Mouse (Mus musculus): ENCODE results near the gene Irak4.

Irak4 gene

GRCm38 (mm10) chr15:94543409-94544051 lies at the start of gene Irak4, which contains the start of gene Pus7l:
Gene Irak4, plus strand, starts transcription at chr15:94543643.
Gene Pus7l, minus strand, starts transcription at chr15:94543547.
- peak; percentile 88 for DNase-seq (ENCODE audit: low read depth, low spot score)

GRCm38 (mm10) chr15:94494445-94494844 lies 49.0 kb upstream of the Irak4 start:
- no peak for DNase-seq (ENCODE audit: low read depth, low spot score)

DNA sequence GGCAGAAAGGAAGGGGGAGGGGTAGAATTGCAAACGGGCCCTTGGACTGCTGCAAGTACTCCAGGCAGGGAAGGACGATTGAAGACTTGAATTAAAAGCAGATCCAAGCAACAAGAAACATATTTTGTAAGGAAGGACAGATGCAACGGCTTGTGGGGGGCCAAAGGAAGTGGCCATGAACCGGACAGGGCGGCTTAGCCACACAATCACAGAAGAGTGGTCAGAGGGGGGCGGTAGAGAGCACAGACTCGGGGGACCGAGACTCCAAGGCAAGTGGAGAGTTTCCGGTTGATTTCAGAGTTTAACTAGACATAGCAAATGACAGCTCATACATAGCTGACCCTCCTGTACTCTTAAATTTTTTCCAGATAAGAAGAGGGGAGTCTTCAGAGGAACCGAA lies 47.5 kb upstream of the Irak4 start:
- DNase-seq (ENCODE audit: low read depth, low spot score), result no peak

DNA sequence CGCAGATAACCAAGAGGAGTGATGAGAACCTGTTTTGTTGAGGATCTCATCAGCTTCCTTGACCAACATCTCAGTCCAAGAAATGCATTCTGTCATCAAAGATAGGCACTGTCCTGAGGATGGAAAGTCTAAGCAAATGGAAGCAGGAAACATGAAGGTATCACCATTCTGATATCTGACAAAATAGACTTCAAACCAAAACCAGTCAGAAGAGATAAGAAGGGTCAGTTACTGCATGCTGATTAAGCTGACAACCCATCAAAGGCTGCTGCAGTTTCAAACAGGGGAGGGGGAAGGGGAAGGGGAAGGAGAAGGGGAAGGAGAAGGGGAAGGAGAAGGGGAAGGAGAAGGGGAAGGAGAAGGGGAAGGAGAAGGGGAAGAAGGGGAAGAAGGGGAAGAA lies 44.2 kb upstream of the Irak4 start:
- DNase-seq (ENCODE audit: low read depth, low spot score), result no peak

DNA sequence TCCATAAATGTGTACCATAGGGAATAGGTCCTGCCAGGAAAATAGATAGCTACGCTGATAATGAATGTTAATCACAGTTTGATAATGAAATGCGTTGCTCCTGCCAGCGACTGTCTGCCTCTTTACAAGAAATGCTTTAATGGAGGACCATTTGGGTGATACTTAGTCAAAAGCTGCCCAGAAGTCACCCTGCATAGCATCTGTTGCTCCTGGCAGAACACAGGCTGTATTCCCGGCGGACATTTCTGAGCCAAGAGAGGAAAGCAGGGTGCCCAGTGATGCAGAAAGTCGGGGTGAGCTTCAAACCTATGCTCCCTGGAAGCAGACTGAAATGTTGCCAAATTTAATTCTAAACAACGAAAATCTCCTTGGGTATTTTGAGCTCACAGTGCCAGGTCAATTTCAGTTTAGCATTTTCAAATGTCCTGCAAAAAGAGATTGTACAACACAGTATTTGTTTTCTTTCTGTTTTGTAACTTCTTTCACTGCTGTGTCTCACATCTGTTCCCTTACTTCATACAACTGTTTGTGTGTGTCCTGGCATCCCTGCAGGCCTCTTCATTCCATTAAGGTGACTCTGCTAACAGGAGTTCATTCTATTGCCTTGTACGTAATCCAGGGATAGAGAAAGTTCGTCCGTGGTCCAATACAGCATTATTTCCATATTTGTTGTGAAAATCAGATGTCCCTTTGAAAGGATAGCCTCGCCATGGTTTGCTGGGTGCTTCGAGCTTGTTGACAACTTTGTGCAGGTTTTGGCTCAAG lies 39.8 kb upstream of the Irak4 start:
- DNase-seq (ENCODE audit: low read depth, low spot score), result no peak

- DNase-seq (ENCODE audit: low read depth, low spot score), result no peak
Observed at GRCm38 (mm10) chr15:94517913-94518491, 25.4 kb upstream of the Irak4 start.

DNA sequence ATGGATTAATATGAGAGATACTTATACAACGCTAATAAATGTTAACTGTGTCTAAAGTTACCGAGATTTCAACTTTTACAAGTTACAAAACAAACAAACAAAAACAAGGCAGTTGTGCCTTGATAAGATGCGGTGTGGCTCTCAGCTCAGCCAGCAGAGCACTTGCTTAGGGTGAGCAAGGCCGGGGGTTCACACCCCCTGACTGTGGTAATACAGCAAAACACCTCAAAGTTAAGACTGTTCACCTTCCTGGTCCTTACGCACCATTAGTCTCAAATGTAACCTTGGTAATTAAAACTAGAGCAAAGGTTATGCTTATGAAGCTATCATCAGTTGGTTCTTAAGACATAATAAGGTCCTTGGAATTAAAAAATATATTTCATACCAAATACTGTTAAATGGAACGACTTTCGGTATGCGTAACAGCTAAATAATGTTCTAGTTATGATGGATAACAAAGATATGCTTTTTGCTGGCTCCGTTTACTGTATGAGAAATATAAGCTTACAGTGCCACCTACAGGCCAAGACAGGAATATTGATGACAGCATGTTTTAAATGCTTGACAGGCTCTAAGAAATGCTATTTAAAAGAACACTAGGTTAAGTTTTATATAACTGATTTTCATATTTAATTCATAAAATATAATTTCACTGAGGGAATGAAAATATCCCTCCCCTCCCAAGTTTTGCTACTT lies 23.1 kb upstream of the Irak4 start:
- peak; percentile 63 for DNase-seq (ENCODE audit: low read depth, low spot score)

- DNase-seq (ENCODE audit: low read depth, low spot score), result no peak
Observed at GRCm38 (mm10) chr15:94520959-94521358, 22.5 kb upstream of the Irak4 start.

DNA sequence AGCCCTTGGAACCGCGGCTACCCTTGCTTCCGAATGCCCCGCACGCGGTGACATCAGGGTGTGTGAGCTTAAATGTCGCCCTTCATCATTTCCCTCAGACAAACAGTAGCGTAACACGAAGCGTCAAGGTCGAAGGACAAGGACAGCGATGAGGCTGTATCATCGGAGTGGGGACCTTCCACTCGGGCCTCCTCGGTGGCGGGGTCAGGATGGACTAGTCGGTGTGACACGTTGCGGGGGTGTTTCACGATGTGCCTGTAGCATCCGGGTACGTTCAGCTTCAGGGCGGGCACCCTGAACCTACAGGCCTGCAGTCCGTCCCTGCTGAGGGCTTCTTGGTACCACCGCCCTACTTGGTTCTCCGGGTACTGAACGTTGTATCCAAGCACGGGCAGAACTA lies 20.2 kb upstream of the Irak4 start:
- no peak for DNase-seq (ENCODE audit: low read depth, low spot score)

- no peak for DNase-seq (ENCODE audit: low read depth, low spot score)
Observed at GRCm38 (mm10) chr15:94524956-94525355, 18.5 kb upstream of the Irak4 start.

DNA sequence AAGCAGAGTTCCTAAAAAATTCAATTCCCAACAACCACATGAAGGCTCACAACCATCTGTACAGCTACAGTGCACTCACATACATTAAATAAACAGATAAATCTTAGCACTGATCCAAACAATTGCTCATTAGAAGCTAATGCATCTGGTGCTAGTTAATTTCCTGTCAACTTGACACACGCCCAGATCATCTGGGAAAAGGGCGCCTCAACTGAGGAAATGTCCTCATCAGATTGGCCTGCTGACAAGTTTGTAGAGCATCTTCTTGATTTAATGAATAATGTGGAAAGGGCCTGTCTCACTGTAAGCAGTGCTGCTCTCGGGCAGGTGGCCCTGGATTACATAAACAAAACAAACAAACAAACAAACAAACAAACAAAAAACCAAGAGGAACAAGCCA lies 12.9 kb upstream of the Irak4 start:
- DNase-seq (ENCODE audit: low read depth, low spot score), result no peak

DNA sequence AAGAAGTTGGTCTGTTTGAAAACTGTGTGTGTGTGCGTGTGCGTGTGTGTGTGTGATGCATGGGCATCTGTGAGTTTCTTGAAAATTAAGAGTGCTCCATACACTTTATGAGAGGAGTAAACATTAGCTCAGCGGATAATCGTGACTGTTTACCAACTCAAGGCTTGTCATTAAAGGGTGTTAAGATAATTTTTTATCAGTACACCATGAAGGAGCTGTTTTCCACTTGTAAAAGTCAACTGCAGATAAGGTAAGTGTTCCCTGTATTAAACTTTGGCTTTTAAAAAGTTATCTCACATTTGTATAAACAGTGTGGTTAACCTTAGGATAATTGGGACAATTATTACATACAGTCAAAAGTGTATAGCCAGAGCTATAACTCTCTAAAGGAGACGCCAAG lies 11.1 kb upstream of the Irak4 start:
- DNase-seq (ENCODE audit: low read depth, low spot score), result no peak

DNA sequence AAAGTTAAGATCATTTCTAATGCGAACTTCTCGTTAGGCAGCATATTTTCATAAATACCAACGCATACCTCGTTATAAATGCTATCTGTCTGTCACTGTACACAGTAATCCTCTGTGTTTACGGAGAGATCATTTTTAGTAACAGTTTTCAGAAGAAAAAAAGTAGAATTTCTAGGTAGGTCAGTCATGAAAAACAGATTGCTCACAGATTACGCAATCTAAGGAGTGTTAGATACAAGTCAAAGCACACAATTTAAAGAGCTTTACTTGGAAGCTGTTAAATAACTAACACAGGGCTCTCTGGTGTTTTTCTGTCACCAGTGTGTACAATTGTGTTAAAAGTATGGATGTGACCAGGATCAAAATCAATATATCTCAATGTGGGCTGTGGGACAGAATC lies 10.5 kb upstream of the Irak4 start:
- no peak for DNase-seq (ENCODE audit: low read depth, low spot score)

GRCm38 (mm10) chr15:94535521-94535920 lies 7.9 kb upstream of the Irak4 start:
- DNase-seq (ENCODE audit: low read depth, low spot score), result no peak

- no peak for DNase-seq (ENCODE audit: low read depth, low spot score)
Observed at GRCm38 (mm10) chr15:94539296-94539695, 4.1 kb upstream of the Irak4 start.

DNA sequence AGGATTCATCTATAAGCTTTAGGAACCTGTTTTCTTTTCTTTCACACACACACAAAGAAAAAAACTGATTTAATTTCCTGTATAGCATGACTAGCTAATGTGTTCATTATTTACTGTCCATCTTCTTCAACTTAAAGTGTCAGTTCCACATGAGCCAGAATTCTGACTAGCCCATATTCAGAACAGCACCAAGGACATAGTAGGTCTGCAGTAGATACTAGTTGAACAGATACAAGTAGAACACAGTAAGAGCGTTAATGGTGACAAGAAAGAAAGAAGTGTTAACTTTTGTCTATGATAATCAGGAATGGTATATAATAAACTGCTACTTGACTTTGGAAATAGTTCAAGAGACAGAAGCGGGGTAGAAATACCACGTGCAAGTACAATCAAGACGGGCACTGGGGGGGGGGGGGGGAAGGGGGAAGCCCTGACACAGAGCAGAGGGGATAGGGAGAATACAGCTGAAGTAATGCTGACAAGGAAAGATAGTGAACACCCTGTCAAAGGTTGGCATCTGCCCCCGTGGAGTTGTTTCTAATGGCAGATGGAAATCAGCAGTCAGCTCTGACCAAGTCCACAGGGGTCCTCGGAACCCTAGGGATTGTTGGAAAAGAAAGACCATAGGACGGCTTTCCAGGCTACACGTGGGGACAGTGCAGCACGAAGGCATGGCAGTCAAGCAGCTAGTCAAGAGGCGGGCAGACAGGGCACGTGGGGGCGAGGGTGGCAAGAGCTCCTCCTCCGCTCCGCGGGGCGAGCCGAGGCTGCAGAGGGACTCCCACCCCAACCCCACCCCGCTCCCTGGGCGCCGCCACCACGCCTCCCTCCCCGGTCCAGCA lies 655 bp upstream of the Irak4 start:
- DNase-seq (ENCODE audit: low read depth, low spot score), result no peak

GRCm38 (mm10) chr15:94544052-94544636 lies 701 bp downstream of the Irak4 start:
- DNase-seq (ENCODE audit: low read depth, low spot score), result no peak

GRCm38 (mm10) chr15:94544844-94545243 lies 1.4 kb downstream of the Irak4 start:
- no peak for DNase-seq (ENCODE audit: low read depth, low spot score)

DNA sequence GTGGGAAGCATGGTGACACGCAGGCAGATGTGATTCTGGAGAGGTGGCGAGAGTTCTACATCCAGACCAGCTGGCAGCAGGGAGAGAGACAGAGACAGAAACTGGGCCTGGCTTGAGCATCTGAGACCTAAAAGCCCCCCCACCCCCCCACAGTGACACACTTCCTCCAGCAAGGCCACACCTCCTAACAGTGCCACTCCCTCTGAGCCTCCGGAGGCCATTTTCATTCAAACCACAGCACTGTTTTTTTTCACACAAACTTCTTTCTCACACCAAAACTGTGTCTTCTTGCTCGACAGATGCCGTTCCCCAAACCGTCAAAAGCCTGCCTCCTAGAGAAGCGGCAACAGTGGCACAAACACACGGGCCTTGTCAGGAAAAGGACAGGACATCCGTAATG lies 10.1 kb downstream of the Irak4 start:
- no peak for DNase-seq (ENCODE audit: low read depth, low spot score)

GRCm38 (mm10) chr15:94557442-94557841 lies 14.0 kb downstream of the Irak4 start:
- peak; percentile 47 for DNase-seq (ENCODE audit: low read depth, low spot score)
